Mouse (Mus musculus): ENCODE results near the gene Wdr24. TPM values are rescaled to one million over a fixed set of nuclear protein-coding genes. Genes with fewer than 3 reads are reported as not detected.
A peak's percentile ranks its signal among the peaks of the same experiment; 100 is the strongest.

Wdr24 gene
- polyA plus RNA-seq, 1 experiment from 2014 or later, result 31.8 TPM

DNA sequence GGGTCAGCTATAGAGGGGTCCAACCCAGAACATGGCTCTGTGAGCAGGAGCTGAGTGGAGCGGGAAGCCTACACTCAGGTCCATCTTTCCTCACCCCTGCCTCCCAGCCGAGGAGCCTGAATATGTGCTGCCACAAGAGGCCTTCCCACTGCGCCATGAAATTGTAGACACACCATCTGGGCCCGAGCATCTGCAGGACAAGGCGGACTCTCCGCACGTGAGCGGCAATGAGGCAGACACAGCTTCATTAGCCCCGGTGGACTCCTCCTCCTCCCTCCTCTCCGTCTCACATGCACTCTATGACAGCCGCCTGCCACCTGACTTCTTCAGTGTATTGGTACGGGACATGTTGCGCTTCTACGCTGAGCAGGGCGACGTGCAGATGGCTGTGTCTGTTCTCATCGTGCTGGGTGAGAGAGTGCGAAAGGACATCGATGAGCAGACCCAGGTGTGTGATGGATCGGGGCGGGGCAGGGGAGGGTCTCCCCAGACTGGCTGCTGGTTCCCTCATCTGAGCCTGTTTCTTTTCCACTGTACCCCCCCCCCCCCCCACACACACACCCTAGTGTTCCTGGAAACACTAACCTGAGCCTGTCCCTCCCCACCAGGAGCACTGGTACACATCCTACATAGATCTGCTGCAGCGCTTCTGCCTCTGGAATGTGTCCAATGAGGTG is 4.3 kb downstream of the Wdr24 start:
- H3K4me2 ChIP-seq, result peak overlapping the region; percentile 95
- no peak for ATAC-seq (replicated peaks; ENCODE audit: low FRiP score)
- H3K4me1 ChIP-seq, result peaks cover 69% of the 10 kb centered on the region
- WGBS, result 90% methylated on average over 22 of the region's 22 CpGs
- H3K27me3 ChIP-seq, result 0 out of 2 replicates have a peak, but pooled peaks cover under 1% of the 10 kb centered on the region
- peaks cover 50% of the 10 kb centered on the region for H3K36me3 ChIP-seq
- no peak overlapping the region for H3K9ac ChIP-seq
- peak overlapping the region; percentile 95; the same call in 1 of the 2 replicates for H3K27ac ChIP-seq
- no peaks in the 10 kb centered on the region for H3K9me3 ChIP-seq (replicated peaks)
- no peak overlapping the region for H3K4me3 ChIP-seq (replicated peaks)

DNA sequence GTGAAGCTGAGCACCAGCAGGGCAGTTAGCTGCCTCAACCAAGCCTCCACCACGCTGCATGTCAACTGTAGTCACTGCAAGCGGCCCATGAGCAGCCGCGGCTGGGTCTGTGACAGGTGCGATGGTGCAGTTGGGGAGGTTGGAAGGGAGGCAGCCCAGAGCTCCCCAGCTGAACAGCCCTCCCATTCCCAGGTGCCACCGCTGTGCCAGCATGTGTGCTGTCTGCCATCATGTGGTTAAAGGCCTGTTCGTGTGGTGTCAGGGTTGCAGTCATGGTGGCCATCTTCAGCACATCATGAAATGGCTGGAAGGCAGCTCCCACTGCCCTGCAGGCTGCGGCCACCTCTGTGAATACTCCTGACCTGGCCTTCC is 4.8 kb downstream of the Wdr24 start:
- H3K4me2 ChIP-seq, result peak overlapping the region; percentile 95
- no peak for ATAC-seq (replicated peaks; ENCODE audit: low FRiP score)
- no peaks in the 10 kb centered on the region for H3K9me3 ChIP-seq (replicated peaks)
- H3K4me3 ChIP-seq (replicated peaks), result peak overlapping the region; percentile 57
- H3K27me3 ChIP-seq, result no peaks in the 10 kb centered on the region
- peak overlapping the region; percentile 66 for H3K9ac ChIP-seq
- WGBS, result 85% methylated on average over 8 of the region's 8 CpGs
- H3K4me1 ChIP-seq, result peaks cover 69% of the 10 kb centered on the region
- H3K36me3 ChIP-seq, result peaks cover 50% of the 10 kb centered on the region
- H3K27ac ChIP-seq, result peak overlapping the region; percentile 95

DNA sequence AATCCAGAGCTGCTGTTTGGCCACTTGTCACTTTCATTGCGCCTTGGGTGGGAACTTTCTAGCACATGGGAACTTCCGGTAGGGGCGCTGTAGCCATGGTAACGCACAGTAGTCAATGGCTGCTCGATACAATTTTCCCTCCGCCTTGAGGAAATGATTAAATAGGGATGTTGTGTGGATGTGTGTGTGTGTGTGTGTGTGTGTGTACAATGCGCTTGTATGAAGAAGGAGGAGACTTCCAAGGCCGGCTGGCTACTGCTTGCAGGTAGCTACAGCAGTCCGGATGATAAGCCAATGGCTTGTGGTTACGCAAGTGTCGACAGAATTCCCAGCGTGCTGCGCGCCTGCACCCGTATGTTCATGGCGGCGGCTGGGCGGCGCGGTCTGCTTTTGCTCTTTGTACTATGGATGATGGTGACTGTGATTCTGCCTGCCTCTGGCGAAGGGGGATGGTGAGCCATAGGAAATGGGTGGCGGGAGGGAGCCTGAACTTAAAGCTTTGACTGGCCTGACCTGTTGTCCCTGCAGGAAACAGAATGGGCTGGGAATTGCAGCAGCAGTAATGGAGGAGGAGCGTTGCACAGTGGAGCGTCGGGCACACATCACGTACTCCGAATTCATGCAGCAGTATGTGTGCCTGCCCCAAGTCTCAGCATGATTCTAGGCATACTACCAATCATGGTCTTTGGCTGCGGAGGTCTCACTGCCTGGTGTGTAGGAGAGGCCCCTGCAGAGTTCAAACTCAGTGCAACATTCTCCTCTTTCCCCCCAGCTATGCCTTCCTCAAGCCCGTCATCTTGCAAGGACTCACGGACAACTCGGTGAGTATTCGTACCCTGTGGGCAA is 5.5 kb downstream of the Wdr24 start, which contains the start of gene Jmjd8:
Gene Jmjd8 (plus strand): TSS at position 156 of the 846 bp plus-strand sequence.
- Histone ChIP-seq H3K27ac (peak within 1 kb of the TSS; percentile 95), H3K4me2 (peak within 1 kb of the TSS; percentile 95), H3K4me3 (replicated peaks) (peak within 1 kb of the TSS; percentile 57), H3K9me3 (replicated peaks) (no peaks in the 10 kb centered on the region), H3K36me3 (peaks cover 50% of the 10 kb centered on the region), H3K27me3 (no peaks in the 10 kb centered on the region), H3K4me1 (peaks cover 71% of the 10 kb centered on the region), H3K9ac (peak within 1 kb of the TSS; percentile 66)
- under 1% methylated on average over 32 of the region's 32 CpGs for WGBS
- ATAC-seq (replicated peaks; ENCODE audit: low FRiP score), result no peak; the same call in 1 of the 2 replicates

DNA sequence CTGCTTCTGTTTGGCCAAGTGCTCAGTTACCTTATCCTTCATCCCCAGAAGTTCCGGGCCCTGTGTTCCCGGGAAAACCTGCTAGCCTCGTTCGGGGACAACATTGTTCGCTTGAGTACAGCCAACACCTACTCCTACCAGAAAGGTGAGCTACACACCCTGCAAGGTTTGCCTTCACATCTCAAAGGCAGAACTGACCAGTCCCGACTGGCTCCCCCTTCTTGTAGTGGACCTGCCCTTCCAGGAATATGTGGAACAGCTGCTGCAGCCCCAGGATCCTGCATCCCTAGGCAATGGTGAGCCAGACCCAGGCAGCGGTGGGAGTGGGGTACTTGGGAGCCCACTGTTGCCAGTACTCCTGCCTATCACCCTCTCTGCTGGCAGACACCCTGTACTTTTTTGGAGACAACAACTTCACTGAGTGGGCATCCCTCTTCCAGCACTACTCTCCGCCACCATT is 6.2 kb downstream of the Wdr24 start:
- peak overlapping the region; percentile 66 for H3K9ac ChIP-seq
- peak overlapping the region; percentile 95 for H3K27ac ChIP-seq
- ATAC-seq (replicated peaks; ENCODE audit: low FRiP score), result no peak
- peaks cover 71% of the 10 kb centered on the region for H3K4me1 ChIP-seq
- no peaks in the 10 kb centered on the region for H3K27me3 ChIP-seq
- no peaks in the 10 kb centered on the region for H3K9me3 ChIP-seq (replicated peaks)
- H3K4me2 ChIP-seq, result peak overlapping the region; percentile 95
- peak overlapping the region; percentile 57 for H3K4me3 ChIP-seq (replicated peaks)
- H3K36me3 ChIP-seq, result peaks cover 50% of the 10 kb centered on the region
- WGBS, result 39% methylated on average over 8 of the region's 8 CpGs

DNA sequence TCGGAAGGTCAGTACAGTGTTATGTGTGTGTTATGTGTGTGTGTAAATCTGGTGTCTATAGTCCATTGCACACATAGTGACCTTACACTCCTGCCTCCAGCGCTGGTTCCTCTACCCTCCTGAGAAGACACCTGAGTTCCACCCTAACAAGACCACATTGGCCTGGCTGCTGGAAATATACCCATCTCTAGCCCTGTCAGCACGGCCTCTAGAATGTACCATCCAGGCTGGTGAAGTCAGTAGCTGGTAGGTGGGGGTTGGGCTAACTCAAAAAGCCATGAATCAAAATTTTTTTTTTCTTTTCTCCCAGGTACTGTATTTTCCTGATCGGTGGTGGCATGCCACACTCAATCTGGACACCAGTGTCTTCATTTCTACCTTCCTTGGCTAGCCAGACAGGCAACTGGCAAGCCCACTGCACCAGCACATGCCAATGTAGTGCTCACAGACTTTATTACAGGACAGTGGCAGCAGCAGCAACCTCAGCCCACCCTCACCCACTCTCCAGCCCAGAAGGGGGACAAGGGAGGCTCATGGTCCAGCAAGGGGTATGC is 6.8 kb downstream of the Wdr24 start:
- Histone ChIP-seq H3K27me3 (no peaks in the 10 kb centered on the region), H3K4me3 (replicated peaks) (peak overlapping the region; percentile 64), H3K9ac (0 out of 2 replicates have a peak overlapping the region, but pooled peaks have one; percentile 66), H3K4me1 (peaks cover 71% of the 10 kb centered on the region), H3K36me3 (peaks cover 56% of the 10 kb centered on the region), H3K4me2 (peak overlapping the region; percentile 95), H3K27ac (0 out of 2 replicates have a peak overlapping the region, but pooled peaks have one; percentile 95), H3K9me3 (replicated peaks) (no peaks in the 10 kb centered on the region)
- ATAC-seq (replicated peaks; ENCODE audit: low FRiP score), result no peak
- WGBS, result 85% methylated on average over 4 of the region's 4 CpGs

DNA sequence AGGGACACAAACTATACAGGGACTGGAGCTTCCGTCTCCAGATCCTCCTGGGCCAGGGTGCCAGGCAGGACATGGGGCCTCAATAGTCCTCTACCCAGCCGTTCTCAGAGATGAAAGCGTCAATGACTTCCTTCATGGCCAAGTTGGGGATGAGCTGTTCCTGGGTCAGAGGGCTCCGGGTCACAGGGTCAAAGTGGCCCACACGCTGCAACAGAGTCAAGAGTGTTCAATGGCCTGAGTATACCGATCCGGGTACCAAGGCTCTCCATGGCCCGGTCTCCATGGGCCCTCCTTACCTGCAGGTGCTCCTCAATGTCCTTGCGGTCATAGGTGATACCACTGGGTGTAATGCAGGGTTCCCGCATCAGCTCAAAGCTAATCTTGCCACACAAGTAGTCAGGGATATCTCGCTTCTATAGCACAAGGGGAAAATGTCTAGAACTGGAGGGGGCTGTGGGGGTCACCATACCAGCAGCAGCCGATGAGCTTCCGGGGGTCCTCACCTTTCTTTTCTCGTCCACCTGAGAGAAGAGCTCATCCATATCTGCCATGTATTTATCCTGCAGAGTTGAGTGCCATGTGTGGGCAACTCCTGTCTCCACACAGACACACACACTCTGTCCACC is 7.5 kb downstream of the Wdr24 start:
- 90% methylated on average over 14 of the region's 14 CpGs for WGBS
- ATAC-seq (replicated peaks; ENCODE audit: low FRiP score), result no peak
- H3K27me3 ChIP-seq, result no peaks in the 10 kb centered on the region
- H3K9ac ChIP-seq, result peak overlapping the region; percentile 73; the same call in 1 of the 2 replicates
- H3K4me3 ChIP-seq (replicated peaks), result peak overlapping the region; percentile 64
- peaks cover 57% of the 10 kb centered on the region for H3K36me3 ChIP-seq
- H3K4me2 ChIP-seq, result peak overlapping the region; percentile 95
- no peaks in the 10 kb centered on the region for H3K9me3 ChIP-seq (replicated peaks)
- 0 out of 2 replicates have a peak overlapping the region, but pooled peaks have one; percentile 95 for H3K27ac ChIP-seq
- peaks cover 73% of the 10 kb centered on the region for H3K4me1 ChIP-seq

DNA sequence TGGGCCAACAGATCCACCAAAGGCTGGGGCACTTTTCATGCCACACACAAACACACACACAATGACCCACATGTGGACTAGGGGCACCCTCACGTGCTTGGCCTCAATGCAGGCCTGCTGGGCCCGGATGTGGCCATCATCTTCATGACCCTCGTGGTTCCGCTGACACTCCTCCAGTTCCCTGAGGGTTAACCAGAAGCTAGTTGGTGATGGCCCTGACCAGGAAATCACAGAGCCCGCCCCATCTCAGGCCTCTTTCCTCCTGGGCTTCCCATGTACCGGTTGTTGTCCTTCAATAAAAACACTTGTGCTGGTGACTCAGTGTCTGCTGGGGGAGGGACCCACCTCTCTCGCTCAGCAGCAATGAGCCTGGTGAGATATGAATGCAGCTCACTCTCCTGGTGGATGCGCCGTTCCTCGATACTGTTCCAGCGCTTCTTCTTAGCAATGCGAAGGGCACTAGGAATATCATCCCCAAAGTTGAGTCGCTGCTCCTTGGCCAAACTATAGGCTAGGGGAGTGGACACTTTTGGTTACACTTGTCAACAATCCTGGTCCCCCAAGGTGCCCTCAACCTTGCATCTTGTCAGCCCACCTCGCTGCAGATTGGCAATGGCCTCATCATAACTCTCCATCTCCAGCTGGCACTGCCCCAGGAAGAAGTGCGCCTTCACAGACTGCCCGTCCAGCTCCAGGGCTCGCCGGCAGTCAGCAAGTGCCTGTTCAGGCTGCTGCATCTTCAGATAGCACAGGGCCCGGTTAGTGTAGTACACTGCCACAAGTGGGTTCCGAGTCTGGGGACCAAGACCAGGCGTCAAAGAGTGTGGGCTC is 8.2 kb downstream of the Wdr24 start:
- Histone ChIP-seq H3K9me3 (replicated peaks) (no peaks in the 10 kb centered on the region), H3K36me3 (peaks cover 51% of the 10 kb centered on the region), H3K27ac (peak overlapping the region; percentile 100), H3K27me3 (no peaks in the 10 kb centered on the region), H3K9ac (peak overlapping the region; percentile 73), H3K4me1 (peaks cover 75% of the 10 kb centered on the region), H3K4me2 (peak overlapping the region; percentile 95), H3K4me3 (replicated peaks) (peak overlapping the region; percentile 64)
- ATAC-seq (replicated peaks; ENCODE audit: low FRiP score), result no peak
- 55% methylated on average over 21 of the region's 21 CpGs for WGBS

DNA sequence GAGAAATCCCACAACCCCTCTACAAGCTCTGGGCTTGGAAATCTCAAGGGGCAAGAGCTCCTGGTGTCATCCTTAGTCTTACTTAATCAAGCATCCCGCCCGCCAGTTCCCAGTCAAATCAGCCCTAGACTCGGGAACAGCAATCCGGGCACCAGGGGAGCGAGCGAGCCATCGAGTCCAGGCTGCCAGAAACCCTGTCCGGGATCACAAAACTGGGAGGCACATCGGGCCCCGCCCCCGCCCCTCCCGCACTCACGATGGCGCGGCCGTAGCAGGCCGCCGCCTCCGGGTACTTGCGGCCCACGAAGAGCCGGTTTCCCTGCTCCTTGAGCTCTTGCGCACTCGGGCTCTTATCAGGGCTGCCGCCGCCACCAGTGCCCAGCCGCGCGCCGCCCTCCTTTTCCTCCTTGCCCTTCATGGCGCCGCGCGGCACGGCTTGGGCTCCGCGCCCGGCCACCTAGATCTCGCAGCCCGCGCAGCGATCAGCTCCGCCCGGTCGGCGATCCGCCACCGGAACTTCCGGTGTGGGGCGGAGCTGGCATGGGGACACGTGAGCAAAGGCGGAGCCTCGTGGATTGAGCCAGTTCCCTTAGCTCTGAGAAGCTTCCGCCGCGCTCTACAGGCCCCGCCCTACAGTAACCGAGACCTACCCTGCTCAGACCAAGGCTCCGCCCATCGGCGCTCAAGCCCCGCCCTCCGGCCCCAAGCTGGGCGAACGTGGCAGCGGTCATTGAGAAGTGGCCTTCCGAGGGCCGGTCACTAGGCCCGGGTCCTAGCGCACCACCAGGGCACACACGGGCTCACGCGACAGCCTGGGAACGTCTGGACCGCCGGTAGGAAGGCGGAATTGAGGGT is 9.2 kb downstream of the Wdr24 start:
- Histone ChIP-seq H3K4me3 (replicated peaks) (peak overlapping the region; percentile 64), H3K4me2 (peak overlapping the region; percentile 95), H3K27ac (peak overlapping the region; percentile 100), H3K27me3 (no peaks in the 10 kb centered on the region), H3K9me3 (replicated peaks) (no peaks in the 10 kb centered on the region), H3K36me3 (peaks cover 42% of the 10 kb centered on the region), H3K4me1 (peaks cover 82% of the 10 kb centered on the region), H3K9ac (peak overlapping the region; percentile 73)
- under 1% methylated on average over 76 of the region's 77 CpGs for WGBS
- ATAC-seq (replicated peaks; ENCODE audit: low FRiP score), result peak; percentile 89

DNA sequence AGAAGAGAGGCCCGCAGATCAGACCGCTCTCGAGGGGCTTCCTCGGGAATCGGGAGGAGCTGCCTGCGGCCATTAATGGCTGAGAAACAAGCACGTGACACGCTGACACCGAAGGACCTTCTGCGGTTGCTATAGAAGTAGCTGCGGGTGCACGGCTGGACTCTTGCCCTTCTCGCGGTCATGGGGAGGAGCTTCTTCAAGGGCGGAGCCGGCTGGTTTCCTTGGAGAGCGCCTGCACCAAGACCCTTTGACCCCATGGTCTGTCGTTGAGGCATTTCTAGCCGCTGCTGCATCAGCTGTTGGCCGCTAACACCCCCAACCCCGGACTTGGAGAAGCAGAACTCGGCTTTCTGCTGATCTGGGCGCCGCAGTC is 9.8 kb downstream of the Wdr24 start, which contains the start of gene Stub1:
Gene Stub1 (minus strand): TSS at position 114 of the 373 bp plus-strand sequence.
- WGBS, result under 1% methylated on average over 24 of the region's 24 CpGs
- peak within 1 kb of the TSS; percentile 95 for H3K4me2 ChIP-seq
- peak within 1 kb of the TSS; percentile 100 for H3K27ac ChIP-seq
- H3K4me3 ChIP-seq (replicated peaks), result peak within 1 kb of the TSS; percentile 64
- no peaks in the 10 kb centered on the region for H3K9me3 ChIP-seq (replicated peaks)
- H3K4me1 ChIP-seq, result peaks cover 82% of the 10 kb centered on the region
- peak; percentile 69 for ATAC-seq (replicated peaks; ENCODE audit: low FRiP score)
- H3K9ac ChIP-seq, result peak within 1 kb of the TSS; percentile 73
- H3K36me3 ChIP-seq, result peaks cover 43% of the 10 kb centered on the region
- no peaks in the 10 kb centered on the region for H3K27me3 ChIP-seq

DNA sequence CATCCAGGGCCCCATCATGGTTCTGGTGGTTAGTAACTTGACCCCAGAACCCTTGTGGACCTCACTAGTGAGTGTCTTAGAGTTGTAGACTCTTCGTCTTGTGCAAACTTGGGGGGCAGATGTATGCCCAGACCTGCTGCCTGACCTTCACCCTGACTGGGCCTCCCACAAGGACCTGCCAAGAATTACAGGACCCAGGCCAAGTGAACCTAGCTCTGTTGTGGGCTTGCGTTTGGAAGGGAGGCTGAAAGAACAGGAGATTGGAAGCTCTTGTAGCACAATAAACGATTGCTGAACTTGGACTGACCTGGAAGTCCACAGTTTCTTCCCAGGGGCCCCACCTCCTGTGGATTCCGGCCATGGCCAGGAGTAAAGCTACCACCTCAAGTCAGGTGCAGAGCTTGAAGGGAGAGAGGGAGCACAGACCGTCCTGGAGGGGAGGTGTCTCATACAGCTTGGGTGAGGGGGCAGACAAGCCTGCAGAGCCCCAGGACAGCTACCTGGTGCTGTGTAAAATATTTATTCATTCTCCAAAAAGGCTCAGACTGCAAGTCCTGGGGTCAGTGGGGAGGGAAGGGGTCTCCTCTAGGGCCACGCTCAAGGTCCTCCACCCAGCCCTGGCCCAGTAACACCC is 10.7 kb downstream of the Wdr24 start:
- no peak for ATAC-seq (replicated peaks; ENCODE audit: low FRiP score)
- H3K4me2 ChIP-seq, result peak overlapping the region; percentile 95
- peak overlapping the region; percentile 64 for H3K4me3 ChIP-seq (replicated peaks)
- H3K9me3 ChIP-seq (replicated peaks), result no peaks in the 10 kb centered on the region
- H3K36me3 ChIP-seq, result peaks cover 49% of the 10 kb centered on the region
- 11% methylated on average over 6 of the region's 6 CpGs for WGBS
- H3K27me3 ChIP-seq, result no peaks in the 10 kb centered on the region
- peak overlapping the region; percentile 100 for H3K27ac ChIP-seq
- peak overlapping the region; percentile 73 for H3K9ac ChIP-seq
- peaks cover 82% of the 10 kb centered on the region for H3K4me1 ChIP-seq

All from kidney, embryonic 15.5 days (tissue).